Mouse (Mus musculus) embryonic facial prominence, embryonic 11.5 days (tissue): ENCODE measurements around the gene Inpp4b. TPM values are rescaled to one million over a fixed set of nuclear protein-coding genes. Genes with fewer than 3 reads are reported as not detected.

Experiments
- ATAC-seq: fragments of 200-750 bp; cut with Nextera tagmentation; replicated peaks from 2 replicates; pipeline ENCODE4 v1.8.0; 2017; ENCODE audit warnings: low read depth; ENCODE audit not compliant: insufficient number of reproducible peaks, low FRiP score, low TSS enrichment
- DNase-seq: peaks from one replicate; pipeline ENCODE4 v3.0.0-alpha.2; 2015; ENCODE audit warnings: low spot score
- H3K27ac ChIP-seq: fragments of 300-500 bp; sonication (generic); replicated peaks from 2 replicates; pipeline ENCODE4 v1.5.1; 2014; ENCODE audit warnings: mild to moderate bottlenecking, low read depth, low read length, control low read depth
- H3K27me3 ChIP-seq: fragments of 300-500 bp; sonication (generic); 2 replicates; pipeline ENCODE4 v1.6.1; 2014; ENCODE audit warnings: mild to moderate bottlenecking, low read length, moderate library complexity, mixed read lengths; ENCODE audit not compliant: control insufficient read depth, insufficient read depth
- H3K36me3 ChIP-seq: fragments of 300-500 bp; sonication (generic); replicated peaks from 2 replicates; pipeline ENCODE4 v1.6.1; 2014; ENCODE audit warnings: low read depth, mild to moderate bottlenecking, low read length, moderate library complexity, mixed read lengths; ENCODE audit not compliant: control insufficient read depth, insufficient read depth
- H3K4me1 ChIP-seq: fragments of 300-500 bp; sonication (generic); 2 replicates; pipeline ENCODE4 v1.6.1; 2014; ENCODE audit warnings: low read length, mixed read lengths; ENCODE audit not compliant: control insufficient read depth, insufficient read depth
- H3K4me2 ChIP-seq: fragments of 300-500 bp; sonication (generic); 2 replicates; pipeline ENCODE4 v1.6.1; 2014; ENCODE audit warnings: low read depth, mild to moderate bottlenecking, control low read depth, low read length, moderate library complexity
- H3K4me3 ChIP-seq: fragments of 300-500 bp; sonication (generic); 2 replicates; pipeline ENCODE4 v1.5.1; 2014; ENCODE audit warnings: low read depth, low read length, control low read depth
- H3K9ac ChIP-seq: fragments of 300-500 bp; sonication (generic); replicated peaks from 2 replicates; pipeline ENCODE4 v1.6.1; 2014; ENCODE audit warnings: mild to moderate bottlenecking, control low read depth, low read length
- H3K9me3 ChIP-seq: fragments of 300-500 bp; sonication (generic); replicated peaks from 2 replicates; pipeline ENCODE4 v1.6.1; 2016; ENCODE audit warnings: mild to moderate bottlenecking, low read length, inconsistent platforms, mixed read lengths; ENCODE audit not compliant: control insufficient read depth
- WGBS: fragments of 180-500 bp; shearing (Covaris S2); extraction: QIAGEN DNeasy Blood & Tissue Kit; methylation state at CpG from one replicate; pipeline ENCODE4 v1.1.7; 2014; 5-methylcytosine and 5-hydroxymethylcytosine counted together
- polyA plus RNA-seq: library from polyadenylated mRNA; unstranded; fragments of >200 nt; fragmentation: Nextera tagmentation; extraction: Ambion mirVana; gene quantifications from 2 replicates; pipeline ENCODE4 v1.2.1, GENCODE M21; 2014

Gene Inpp4b
- polyA plus RNA-seq, 1 experiment from 2014 or later: 7.8 TPM

GRCm38 (mm10) chr8:82150272-82150671 lies 807.9 kb downstream of the Inpp4b start:
- H3K4me2 ChIP-seq: no peak overlapping the region
- no peak overlapping the region for H3K4me3 ChIP-seq
- no peaks in the 10 kb centered on the region for H3K36me3 ChIP-seq
- no peaks in the 10 kb centered on the region for H3K4me1 ChIP-seq
- no peak overlapping the region for H3K27ac ChIP-seq
- no peak for DNase-seq
- no peaks in the 10 kb centered on the region for H3K9me3 ChIP-seq
- no peak overlapping the region for H3K9ac ChIP-seq
- no peak for ATAC-seq
- H3K27me3 ChIP-seq: no peaks in the 10 kb centered on the region

GRCm38 (mm10) chr8:82157928-82158327 lies 815.6 kb downstream of the Inpp4b start:
- Histone ChIP-seq H3K9ac (no peak overlapping the region), H3K4me2 (no peak overlapping the region), H3K36me3 (no peaks in the 10 kb centered on the region), H3K4me1 (no peaks in the 10 kb centered on the region), H3K27ac (no peak overlapping the region), H3K9me3 (no peaks in the 10 kb centered on the region), H3K4me3 (no peak overlapping the region), H3K27me3 (no peaks in the 10 kb centered on the region)
- WGBS: 86% methylated on average over 1 of the region's 1 CpGs
- no peak for ATAC-seq
- DNase-seq: no peak
